ENCODE assay signal across 27 mouse cellular contexts in genomic region chr9:58371914-58372313, GRCm38 (mm10). TPM values are rescaled to one million over a fixed set of nuclear protein-coding genes. Genes with fewer than 3 reads are reported as not detected.
DNase-seq lines count a peak whose midpoint lies in the region; ATAC-seq lines count a peak whose summit lies in the region.
"Had no signal": no experiment of that assay in that cellular context is flagged by ENCODE, and none has a peak within 500 bp of the region (broad histone marks: within the 10 kb centered on the region; RNA-seq: fewer than 3 reads in every experiment).

No protein-coding gene starts in this region.

- 42% methylated on average over 8 of the region's 8 CpGs for WGBS in intestine, embryonic 14.5 days
- 41% methylated on average over 8 of the region's 8 CpGs for WGBS in intestine, embryonic 16.5 days

- H3K4me3 ChIP-seq in intestine, embryonic 14.5 days (ENCODE audit: low read depth, low read length) = no peak overlapping the region
- H3K4me3 ChIP-seq in intestine, embryonic 16.5 days (ENCODE audit: low read length) = no peak overlapping the region
- H3K4me3 ChIP-seq: embryonic facial prominence, embryonic 15.5 days; erythroblast, embryonic 14.5 days; forebrain, embryonic 10.5 days; heart, adult 2 months; heart, embryonic 15.5 days; hindbrain, embryonic 13.5 days had no signal

- H3K27ac ChIP-seq in intestine, embryonic 14.5 days (ENCODE audit: low read depth) = no peak overlapping the region
- no peak overlapping the region for H3K27ac ChIP-seq in intestine, embryonic 16.5 days (ENCODE audit: low read length)
- H3K27ac ChIP-seq: embryonic facial prominence, embryonic 15.5 days; forebrain, embryonic 10.5 days; heart, adult 2 months; heart, embryonic 15.5 days; hindbrain, embryonic 13.5 days had no signal

- no peak overlapping the region for H3K9ac ChIP-seq in intestine, embryonic 14.5 days (ENCODE audit: low read length)
- H3K9ac ChIP-seq in intestine, embryonic 16.5 days (ENCODE audit: low read depth, low read length) = no peak overlapping the region
- H3K9ac ChIP-seq: embryonic facial prominence, embryonic 15.5 days; heart, embryonic 15.5 days; hindbrain, embryonic 13.5 days had no signal

- H3K9me3 ChIP-seq in intestine, embryonic 14.5 days (ENCODE audit: control insufficient read depth, low read length) = no peaks in the 10 kb centered on the region
- H3K9me3 ChIP-seq in intestine, embryonic 16.5 days (ENCODE audit: control insufficient read depth, low read length) = no peaks in the 10 kb centered on the region
- H3K9me3 ChIP-seq: embryonic facial prominence, embryonic 15.5 days; forebrain, embryonic 10.5 days; G1E; heart, embryonic 15.5 days; hindbrain, embryonic 13.5 days had no signal

- peak; percentile 23 for DNase-seq in embryo, embryonic 10.5 days (ENCODE audit: low spot score)
- no peak for DNase-seq in embryo, embryonic 9.5 days (ENCODE audit: extremely low spot score)
- peak; percentile 54 for DNase-seq in intestine, embryonic 14.5 days (ENCODE audit: low spot score)
- peak; percentile 41 to 47 for DNase-seq in right cerebral cortex, postnatal 10 days (ENCODE audit: low spot score in 2 of 2)
- DNase-seq in right cerebral cortex, postnatal 25 days = no peak
- peak; percentile 27 for DNase-seq in mesoderm, embryonic 11.5 days (ENCODE audit: low read depth, low spot score)
- DNase-seq in ovary, postnatal 10 days (ENCODE audit: low spot score) = no peak
- DNase-seq: adrenal gland, adult 8-10 months; adrenal gland, postnatal 36 days; B cell, adult 2 months; cerebellum, adult 11-12 months; cerebellum, adult 9-10 months; cerebellum, postnatal 25 days; gastrocnemius, postnatal 10 days; heart, adult 2 months; heart, postnatal 14 days had no signal

- no peak overlapping the region for H3K4me2 ChIP-seq in intestine, embryonic 14.5 days (ENCODE audit: low read length)
- H3K4me2 ChIP-seq in intestine, embryonic 16.5 days (ENCODE audit: low read depth, low read length) = no peak overlapping the region
- H3K4me2 ChIP-seq: embryonic facial prominence, embryonic 15.5 days; heart, embryonic 11.5 days; heart, embryonic 15.5 days; hindbrain, embryonic 13.5 days had no signal

- no peaks in the 10 kb centered on the region for H3K27me3 ChIP-seq in intestine, embryonic 14.5 days (replicated peaks; ENCODE audit: control insufficient read depth, insufficient read depth, low read length)
- no peaks in the 10 kb centered on the region for H3K27me3 ChIP-seq in intestine, embryonic 16.5 days (replicated peaks; ENCODE audit: control insufficient read depth, insufficient read depth, low read length)
- H3K27me3 ChIP-seq: embryonic facial prominence, embryonic 15.5 days; hindbrain, embryonic 13.5 days had no signal

- H3K4me1 ChIP-seq in intestine, embryonic 14.5 days (replicated peaks; ENCODE audit: control insufficient read depth, insufficient read depth, low read length) = no peaks in the 10 kb centered on the region
- H3K4me1 ChIP-seq in intestine, embryonic 16.5 days (ENCODE audit: control insufficient read depth, insufficient read depth, low read length) = no peaks in the 10 kb centered on the region
- H3K4me1 ChIP-seq: embryonic facial prominence, embryonic 15.5 days; heart, embryonic 15.5 days had no signal

- no peaks in the 10 kb centered on the region for H3K36me3 ChIP-seq in intestine, embryonic 14.5 days (ENCODE audit: control insufficient read depth, insufficient read depth, low read length)
- H3K36me3 ChIP-seq in intestine, embryonic 16.5 days (ENCODE audit: control insufficient read depth, insufficient read depth, low read length) = no peaks in the 10 kb centered on the region
- H3K36me3 ChIP-seq: embryonic facial prominence, embryonic 15.5 days; forebrain, embryonic 10.5 days; G1E; heart, embryonic 15.5 days; hindbrain, embryonic 13.5 days had no signal

- ATAC-seq in intestine, embryonic 14.5 days (replicated peaks; ENCODE audit: low FRiP score, low TSS enrichment, low read depth) = no peak
- ATAC-seq in intestine, embryonic 16.5 days = no peak
- ATAC-seq: CD4-positive, CD25-positive, alpha-beta regulatory T cell, adult 4 months; forebrain, embryonic 14.5 days had no signal

RNA-seq across cellular contexts. Expression of gene Tbc1d21, which starts 1.7 kb away (rescaled TPM):
- polyA plus RNA-seq in intestine, embryonic 14.5 days (2014; fragmentation: Nextera tagmentation; extraction: Ambion mirVana) = not detected in 2 replicates
- polyA plus RNA-seq in intestine, embryonic 16.5 days (2015; fragmentation: Nextera tagmentation; extraction: Ambion mirVana) = not detected in 2 replicates
- polyA plus RNA-seq: CD4-positive, CD25-positive, alpha-beta regulatory T cell, adult 4 months; cortical plate, adult 2 months; embryonic facial prominence, embryonic 15.5 days; erythroblast, embryonic 14.5 days; forebrain, embryonic 10.5 days; forebrain, embryonic 14.5 days; G1E; heart, adult 2 months; heart, embryonic 11.5 days; heart, embryonic 15.5 days; hindbrain, embryonic 13.5 days had no signal

RNA-seq across cellular contexts. Expression of gene Loxl1, which starts 58.9 kb away (rescaled TPM):
- polyA plus RNA-seq in intestine, embryonic 14.5 days (2014; fragmentation: Nextera tagmentation; extraction: Ambion mirVana) = 27.2 and 31.8 TPM in 2 replicates
- polyA plus RNA-seq in intestine, embryonic 16.5 days (2015; fragmentation: Nextera tagmentation; extraction: Ambion mirVana) = 19.1 and 24.5 TPM in 2 replicates
- polyA plus RNA-seq: CD4-positive, CD25-positive, alpha-beta regulatory T cell, adult 4 months; G1E had no signal

Comparison
In these comparisons a context has a peak if more than half of its experiments do, and no peak if none do; other contexts are left out.
1. DNase-seq: peak in embryo, embryonic 10.5 days (single experiment), intestine, embryonic 14.5 days (single experiment), right cerebral cortex, postnatal 10 days (2 of 2) and mesoderm, embryonic 11.5 days (single experiment); none in embryo, embryonic 9.5 days (single experiment), right cerebral cortex, postnatal 25 days (single experiment) and ovary, postnatal 10 days (single experiment).